Mouse (Mus musculus) heart, embryonic 11.5 days (tissue): ENCODE measurements around the gene Recql5. TPM values are rescaled to one million over a fixed set of nuclear protein-coding genes. Genes with fewer than 3 reads are reported as not detected.

Source experiments
- ATAC-seq: fragments of 200-750 bp; cut with Nextera tagmentation; replicated peaks from 2 replicates; pipeline ENCODE4 v1.8.0; 2017; ENCODE audit warnings: moderate library complexity; ENCODE audit not compliant: insufficient number of reproducible peaks, low FRiP score, low TSS enrichment
- H3K27ac ChIP-seq: fragments of 300-500 bp; sonication (generic); 2 replicates; pipeline ENCODE4 v1.5.1; 2014; ENCODE audit warnings: mild to moderate bottlenecking, low read depth, low read length
- H3K27me3 ChIP-seq: fragments of 300-500 bp; sonication (generic); 2 replicates; pipeline ENCODE4 v1.6.1; 2014; ENCODE audit warnings: mild to moderate bottlenecking, low read length, mixed read lengths; ENCODE audit not compliant: control insufficient read depth, insufficient read depth
- H3K36me3 ChIP-seq: fragments of 300-500 bp; sonication (generic); 2 replicates; pipeline ENCODE4 v1.6.1; 2014; ENCODE audit warnings: mild to moderate bottlenecking, low read length, moderate library complexity, mixed read lengths; ENCODE audit not compliant: control insufficient read depth, insufficient read depth
- H3K4me1 ChIP-seq: fragments of 300-500 bp; sonication (generic); 2 replicates; pipeline ENCODE4 v1.6.1; 2014; ENCODE audit warnings: low read length; ENCODE audit not compliant: control insufficient read depth, insufficient read depth
- H3K4me2 ChIP-seq: fragments of 300-500 bp; sonication (generic); 2 replicates; pipeline ENCODE4 v1.6.1; 2014; ENCODE audit warnings: mild to moderate bottlenecking, moderate library complexity
- H3K4me3 ChIP-seq: fragments of 300-500 bp; sonication (generic); 2 replicates; pipeline ENCODE4 v1.5.1; 2014; ENCODE audit warnings: low read depth, low read length
- H3K9ac ChIP-seq: fragments of 300-500 bp; sonication (generic); 2 replicates; pipeline ENCODE4 v1.6.1; 2014; ENCODE audit warnings: mild to moderate bottlenecking, low read depth, low read length, moderate library complexity
- H3K9me3 ChIP-seq: fragments of 300-500 bp; sonication (generic); replicated peaks from 2 replicates; pipeline ENCODE4 v1.6.1; 2016; ENCODE audit warnings: low read length; ENCODE audit not compliant: control insufficient read depth
- WGBS: fragments of 180-500 bp; shearing (Covaris S2); extraction: QIAGEN DNeasy Blood & Tissue Kit; methylation state at CpG from one replicate; pipeline ENCODE4 v1.1.7; 2014; ENCODE audit not compliant: insufficient replicate concordance; 5-methylcytosine and 5-hydroxymethylcytosine counted together
- polyA plus RNA-seq: library from polyadenylated mRNA; unstranded; fragments of >200 nt; fragmentation: Nextera tagmentation; extraction: Ambion mirVana; gene quantifications from 2 replicates; pipeline ENCODE4 v1.2.1, GENCODE M21; 2014

Recql5 gene
- polyA plus RNA-seq, 1 experiment from 2014 or later = 12.3 TPM

GRCm38 (mm10) chr11:115948316-115948715 lies 15.0 kb upstream of the Recql5 start:
- no peak for ATAC-seq
- Histone ChIP-seq H3K9ac (no peak overlapping the region), H3K27ac (no peak overlapping the region), H3K4me2 (no peak overlapping the region), H3K9me3 (no peaks in the 10 kb centered on the region), H3K36me3 (peaks cover 30% of the 10 kb centered on the region), H3K4me3 (no peak overlapping the region), H3K27me3 (no peaks in the 10 kb centered on the region), H3K4me1 (no peaks in the 10 kb centered on the region)
- 91% methylated on average over 9 of the region's 9 CpGs for WGBS

- Histone ChIP-seq H3K9ac (no peak overlapping the region; the same call in 1 of the 2 replicates), H3K4me1 (no peaks in the 10 kb centered on the region), H3K27me3 (no peaks in the 10 kb centered on the region), H3K9me3 (no peaks in the 10 kb centered on the region), H3K4me3 (no peak overlapping the region), H3K36me3 (peaks cover 35% of the 10 kb centered on the region), H3K27ac (no peak overlapping the region), H3K4me2 (no peak overlapping the region)
- WGBS = 85% methylated on average over 9 of the region's 9 CpGs
- ATAC-seq = no peak
Observed at GRCm38 (mm10) chr11:115946221-115946828, 13.0 kb upstream of the Recql5 start.

- WGBS = 86% methylated on average over 8 of the region's 8 CpGs
- Histone ChIP-seq H3K36me3 (peaks cover 26% of the 10 kb centered on the region), H3K27ac (no peak overlapping the region), H3K9me3 (no peaks in the 10 kb centered on the region), H3K9ac (no peak overlapping the region), H3K4me2 (no peak overlapping the region), H3K27me3 (no peaks in the 10 kb centered on the region), H3K4me3 (no peak overlapping the region), H3K4me1 (no peaks in the 10 kb centered on the region)
- no peak for ATAC-seq
Observed at GRCm38 (mm10) chr11:115945247-115945646, 12.0 kb upstream of the Recql5 start.

GRCm38 (mm10) chr11:115941980-115942379 lies 8.7 kb upstream of the Recql5 start:
- Histone ChIP-seq H3K4me2 (no peak overlapping the region), H3K36me3 (peaks cover 23% of the 10 kb centered on the region), H3K27me3 (no peaks in the 10 kb centered on the region), H3K9ac (no peak overlapping the region), H3K4me1 (no peaks in the 10 kb centered on the region), H3K9me3 (no peaks in the 10 kb centered on the region), H3K27ac (no peak overlapping the region), H3K4me3 (no peak overlapping the region)
- WGBS = 77% methylated on average over 7 of the region's 7 CpGs
- ATAC-seq = no peak

- H3K27me3 ChIP-seq = no peaks in the 10 kb centered on the region
Observed at GRCm38 (mm10) chr11:115939690-115940329, 6.5 kb upstream of the Recql5 start.

GRCm38 (mm10) chr11:115933747-115934110 lies 452 bp upstream of the Recql5 start:
- H3K4me2 ChIP-seq = peak overlapping the region; percentile 86
- no peaks in the 10 kb centered on the region for H3K27me3 ChIP-seq
- H3K4me1 ChIP-seq = peaks cover 15% of the 10 kb centered on the region
- H3K36me3 ChIP-seq = peaks cover 7% of the 10 kb centered on the region
- ATAC-seq = peak; percentile 49; the same call in 1 of the 2 replicates
- peak overlapping the region; percentile 88 for H3K9ac ChIP-seq
- peak overlapping the region; percentile 85 for H3K4me3 ChIP-seq
- WGBS = under 1% methylated on average over 16 of the region's 16 CpGs
- H3K9me3 ChIP-seq = no peaks in the 10 kb centered on the region
- peak overlapping the region; percentile 51; the same call in 1 of the 2 replicates for H3K27ac ChIP-seq

More at GRCm38 (mm10) chr11:115939690-115940329, 6.5 kb upstream of the Recql5 start:
- Histone ChIP-seq H3K4me1 (no peaks in the 10 kb centered on the region), H3K9me3 (no peaks in the 10 kb centered on the region), H3K36me3 (peaks cover 18% of the 10 kb centered on the region), H3K27ac (no peak overlapping the region), H3K9ac (no peak overlapping the region), H3K4me3 (no peak overlapping the region), H3K4me2 (no peak overlapping the region)
- no peak for ATAC-seq
- WGBS = 38% methylated on average over 6 of the region's 6 CpGs

- 66% methylated on average over 3 of the region's 3 CpGs for WGBS
- H3K27ac ChIP-seq = no peak overlapping the region
- no peak for ATAC-seq
Observed at GRCm38 (mm10) chr11:115931235-115931634, 2.0 kb downstream of the Recql5 start.

GRCm38 (mm10) chr11:115929818-115930217 lies 3.5 kb downstream of the Recql5 start:
- Histone ChIP-seq H3K4me1 (peaks cover 15% of the 10 kb centered on the region), H3K9ac (no peak overlapping the region), H3K27ac (no peak overlapping the region), H3K4me2 (no peak overlapping the region), H3K4me3 (no peak overlapping the region), H3K9me3 (no peaks in the 10 kb centered on the region), H3K36me3 (peaks cover 4% of the 10 kb centered on the region; the same call in 1 of the 2 replicates), H3K27me3 (no peaks in the 10 kb centered on the region)
- 71% methylated on average over 3 of the region's 3 CpGs for WGBS
- no peak for ATAC-seq

More at GRCm38 (mm10) chr11:115931235-115931634, 2.0 kb downstream of the Recql5 start:
- Histone ChIP-seq H3K9me3 (no peaks in the 10 kb centered on the region), H3K4me1 (peaks cover 15% of the 10 kb centered on the region), H3K36me3 (peaks cover 4% of the 10 kb centered on the region; the same call in 1 of the 2 replicates), H3K27me3 (no peaks in the 10 kb centered on the region), H3K4me3 (no peak overlapping the region), H3K4me2 (no peak overlapping the region), H3K9ac (no peak overlapping the region)
